Mouse (Mus musculus) olfactory bulb, adult 2 months (tissue): ENCODE data around the gene Acsm3. TPM values are rescaled to one million over a fixed set of nuclear protein-coding genes. Genes with fewer than 3 reads are reported as not detected.
A peak's percentile ranks its signal among the peaks of the same experiment; 100 is the strongest.
"Not testable (repeated sequence)": the region's sequence is repeated elsewhere in the genome, so short reads cannot be mapped to it uniquely, and the experiment has no call there.

Experiments used
- H3K27ac ChIP-seq: fragments of 200-500 bp; 2 replicates; pipeline ENCODE4 v1.5.1; 2012; ENCODE audit warnings: low read depth, low read length; ENCODE audit not compliant: insufficient read depth
- H3K4me1 ChIP-seq: fragments of 200-500 bp; 2 replicates; pipeline ENCODE4 v1.6.1; 2012; ENCODE audit warnings: low read length; ENCODE audit not compliant: control insufficient read depth, insufficient read depth
- H3K4me3 ChIP-seq: fragments of 200-500 bp; 2 replicates; pipeline ENCODE4 v1.5.1; 2012; ENCODE audit warnings: mild to moderate bottlenecking, low read depth, low read length, moderate library complexity; ENCODE audit not compliant: insufficient read depth
- CTCF ChIP-seq: fragments of 200-500 bp; IDR thresholded peaks from 2 replicates; pipeline ENCODE4 v1.5.1; 2012; ENCODE audit warnings: low read depth, mild to moderate bottlenecking, low read length, moderate library complexity; ENCODE audit not compliant: insufficient read depth
- POLR2A ChIP-seq: fragments of 200-500 bp; IDR thresholded peaks from 2 replicates; pipeline ENCODE4 v1.6.1; 2012; ENCODE audit warnings: mild to moderate bottlenecking, low read depth, low read length, moderate library complexity; ENCODE audit not compliant: insufficient read depth
- WGBS: fragments of 180-500 bp; shearing (Covaris S2); methylation state at CpG from one replicate; pipeline ENCODE4 v1.1.7; 2018; 5-methylcytosine and 5-hydroxymethylcytosine counted together
- polyA plus RNA-seq: library from polyadenylated mRNA; stranded (reverse); fragments of >200 nt; gene quantifications from 2 replicates; pipeline ENCODE4 v1.2.4, GENCODE M21; 2012; ENCODE audit warnings: low replicate concordance; ENCODE audit not compliant: missing spikeins, insufficient read depth, insufficient read length

The Acsm3 gene
- polyA plus RNA-seq = not detected in 2 replicates

DNA sequence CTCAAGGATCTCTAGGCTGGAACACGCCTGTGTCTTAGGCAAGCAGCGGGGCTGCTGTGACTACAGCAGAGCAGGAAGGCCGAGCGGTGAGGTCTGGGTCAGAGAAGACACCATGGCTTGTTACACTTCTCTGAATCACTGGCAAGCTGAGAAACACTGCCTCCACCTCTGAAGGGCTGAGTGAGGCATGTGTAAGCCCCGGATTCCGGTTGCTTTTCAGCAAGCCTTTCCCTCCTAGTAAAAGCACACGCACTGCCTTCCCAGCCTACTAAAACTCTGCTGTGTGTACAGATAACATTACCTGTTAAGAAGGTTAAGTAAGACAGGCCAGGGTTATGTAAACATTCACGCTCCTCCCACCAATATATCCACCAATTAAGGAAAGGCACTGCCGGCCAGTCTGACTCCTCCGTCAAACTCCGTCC lies at the start of gene Acsm3:
Gene Acsm3, plus strand, starts transcription at position 397 of the 425 bp plus-strand sequence.
- Histone ChIP-seq H3K27ac (no peak within 1 kb of the TSS), H3K4me3 (no peak within 1 kb of the TSS), H3K4me1 (no peaks in the 10 kb centered on the region)
- TF ChIP-seq CTCF (no peak), POLR2A (no peak)
- 89% methylated on average over 11 of the region's 11 CpGs for WGBS

- no peak overlapping the region for H3K27ac ChIP-seq
- no peaks in the 10 kb centered on the region for H3K4me1 ChIP-seq
- no peak for TF ChIP-seq CTCF
- no peak for TF ChIP-seq POLR2A
- no peak overlapping the region for H3K4me3 ChIP-seq
- WGBS = 91% methylated on average over 7 of the region's 7 CpGs
Measured at GRCm38 (mm10) chr7:119714111-119714510, 46.6 kb upstream of the Acsm3 start.

GRCm38 (mm10) chr7:119720253-119720946 lies 40.3 kb upstream of the Acsm3 start, which contains the start of gene Thumpd1:
Gene Thumpd1 (minus strand): TSS chr7:119720798.
- 0 out of 2 replicates have a peak within 1 kb of the TSS, but pooled peaks have one; percentile 18 for H3K27ac ChIP-seq
- peak; percentile 53; the same call in 1 of the 2 replicates for TF ChIP-seq CTCF
- peak; percentile 52 for TF ChIP-seq POLR2A
- H3K4me1 ChIP-seq = peaks cover 2% of the 10 kb centered on the region; the same call in 1 of the 2 replicates
- H3K4me3 ChIP-seq = peak within 1 kb of the TSS; percentile 88
- under 1% methylated on average over 60 of the region's 60 CpGs for WGBS

DNA sequence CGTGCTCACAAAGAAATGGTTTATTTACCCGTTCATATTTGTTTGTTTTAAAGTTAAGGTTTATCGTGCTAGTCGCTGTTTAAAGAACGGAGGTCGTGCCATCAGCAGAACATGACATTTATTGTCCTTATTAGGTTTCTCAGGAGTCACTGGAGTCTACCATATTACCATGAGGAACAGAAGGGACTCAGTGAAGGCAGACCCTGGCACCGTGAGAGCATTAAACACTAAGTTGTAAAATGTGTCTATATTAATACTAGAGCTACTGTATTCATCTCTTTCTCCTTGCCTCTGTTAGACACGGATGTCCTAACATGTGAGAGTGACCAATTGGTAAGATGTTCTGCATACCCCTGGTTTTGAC lies 39.8 kb upstream of the Acsm3 start:
- 0 out of 2 replicates have a peak overlapping the region, but pooled peaks have one; percentile 18 for H3K27ac ChIP-seq
- peak overlapping the region; percentile 88 for H3K4me3 ChIP-seq
- peaks cover 2% of the 10 kb centered on the region; the same call in 1 of the 2 replicates for H3K4me1 ChIP-seq
- no peak for TF ChIP-seq POLR2A
- WGBS = 7% methylated on average over 8 of the region's 8 CpGs

GRCm38 (mm10) chr7:119727621-119728020 lies 33.1 kb upstream of the Acsm3 start:
- Histone ChIP-seq H3K4me1 (no peaks in the 10 kb centered on the region), H3K4me3 (no peak overlapping the region), H3K27ac (no peak overlapping the region)
- TF ChIP-seq CTCF (no peak), POLR2A (no peak)
- 85% methylated on average over 2 of the region's 2 CpGs for WGBS

DNA sequence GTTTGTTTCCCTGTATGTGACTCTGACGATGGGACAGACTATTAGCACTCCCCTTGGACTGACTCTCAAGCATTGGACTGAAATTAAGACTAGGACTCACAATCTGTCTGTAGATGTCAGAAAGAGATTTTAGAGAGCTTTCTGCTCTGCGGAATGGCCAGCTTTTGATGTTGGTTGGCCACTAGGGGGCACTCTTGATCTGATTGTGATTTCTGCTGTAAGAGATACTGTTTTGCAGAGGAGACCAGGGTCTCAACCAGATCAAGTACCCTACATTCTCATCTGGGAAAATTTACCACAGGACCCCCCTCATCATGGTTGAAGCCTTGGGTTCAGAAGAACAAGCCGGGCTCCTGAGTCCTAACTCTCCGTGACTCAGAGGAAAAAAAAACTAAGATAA lies 29.5 kb upstream of the Acsm3 start:
- not testable (repeated sequence) for H3K27ac ChIP-seq, H3K4me1 ChIP-seq, H3K4me3 ChIP-seq
- 84% methylated on average over 4 of the region's 4 CpGs for WGBS

GRCm38 (mm10) chr7:119738877-119739276 lies 21.8 kb upstream of the Acsm3 start:
- Histone ChIP-seq H3K27ac (no peak overlapping the region), H3K4me3 (no peak overlapping the region), H3K4me1 (no peaks in the 10 kb centered on the region)
- TF ChIP-seq POLR2A = no peak
- no peak for TF ChIP-seq CTCF
- WGBS = 85% methylated on average over 2 of the region's 2 CpGs

DNA sequence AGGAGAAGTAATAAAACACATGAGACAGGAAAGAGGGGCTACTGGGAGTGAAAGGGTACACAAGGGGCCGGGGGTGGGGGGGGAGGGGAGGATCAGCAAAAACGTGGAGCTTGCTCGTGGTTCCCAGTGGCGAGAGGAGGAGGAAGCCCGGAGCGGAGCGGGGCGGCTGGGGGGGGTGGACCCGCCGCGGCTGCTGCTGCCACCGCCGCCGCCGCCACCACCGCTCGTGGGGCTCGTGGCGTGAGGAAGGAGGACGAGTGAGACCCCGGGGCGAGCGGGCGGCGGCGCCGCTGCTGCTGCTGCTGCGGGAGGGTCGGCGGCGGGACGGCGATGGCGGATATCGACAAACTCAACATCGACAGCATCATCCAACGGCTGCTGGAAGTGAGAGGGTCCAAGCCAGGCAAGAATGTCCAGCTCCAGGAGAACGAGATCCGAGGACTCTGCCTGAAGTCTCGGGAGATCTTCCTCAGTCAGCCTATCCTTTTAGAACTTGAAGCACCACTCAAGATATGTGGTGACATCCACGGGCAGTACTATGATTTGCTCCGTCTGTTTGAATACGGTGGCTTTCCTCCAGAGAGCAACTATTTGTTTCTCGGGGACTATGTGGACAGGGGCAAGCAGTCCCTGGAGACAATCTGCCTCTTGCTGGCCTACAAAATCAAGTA lies 20.8 kb upstream of the Acsm3 start:
- not testable (repeated sequence) for H3K4me1 ChIP-seq, H3K27ac ChIP-seq
- 1% methylated on average over 31 of the region's 44 CpGs for WGBS
- H3K4me3 ChIP-seq = peak overlapping the region; percentile 38

DNA sequence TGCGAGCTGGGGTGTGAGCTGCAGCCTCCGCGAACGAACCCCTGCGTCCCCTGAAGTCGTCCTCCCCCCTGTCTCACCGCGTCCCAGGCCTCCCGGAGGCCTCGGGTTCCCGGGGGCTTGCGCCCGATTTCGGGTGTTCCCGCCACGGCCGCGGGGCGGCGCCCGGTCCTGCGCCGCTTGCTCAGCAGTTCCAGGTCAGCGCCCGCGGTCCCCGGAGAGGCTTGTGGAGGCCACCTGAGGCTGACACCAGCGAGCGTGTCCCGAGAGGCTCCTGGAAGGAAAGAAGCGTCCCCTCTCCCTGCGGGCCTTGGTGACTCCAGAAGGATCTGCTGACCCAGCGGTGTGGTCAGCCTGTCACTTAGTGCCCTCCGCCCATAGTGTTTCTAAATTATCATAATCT lies 16.4 kb upstream of the Acsm3 start:
- Histone ChIP-seq H3K4me3 (no peak overlapping the region), H3K4me1 (peaks cover 4% of the 10 kb centered on the region; the same call in 1 of the 2 replicates), H3K27ac (no peak overlapping the region)
- 9% methylated on average over 34 of the region's 34 CpGs for WGBS
- no peak for TF ChIP-seq CTCF
- no peak for TF ChIP-seq POLR2A
